Mouse (Mus musculus) neural tube, embryonic 11.5 days (tissue): ENCODE data around the gene Ephb2. TPM values are rescaled to one million over a fixed set of nuclear protein-coding genes. Genes with fewer than 3 reads are reported as not detected.

Experiments used
- ATAC-seq: fragments of 200-750 bp; cut with Nextera tagmentation; 2 replicates; pipeline ENCODE4 v1.8.0; 2017; ENCODE audit warnings: moderate number of reproducible peaks, mild to moderate bottlenecking, moderate TSS enrichment, moderate library complexity; ENCODE audit not compliant: insufficient read depth, low FRiP score, low TSS enrichment
- DNase-seq: peaks from one replicate; pipeline ENCODE4 v3.0.0-alpha.2; 2015; ENCODE audit warnings: low spot score
- H3K27ac ChIP-seq: fragments of 300-500 bp; sonication (generic); 2 replicates; pipeline ENCODE4 v1.5.1; 2014; ENCODE audit warnings: low read depth, mild to moderate bottlenecking, low read length
- H3K27me3 ChIP-seq: fragments of 300-500 bp; sonication (generic); 2 replicates; pipeline ENCODE4 v1.6.1; 2014; ENCODE audit warnings: mild to moderate bottlenecking, low read length, mixed read lengths; ENCODE audit not compliant: control insufficient read depth, insufficient read depth
- H3K36me3 ChIP-seq: fragments of 300-500 bp; sonication (generic); 2 replicates; pipeline ENCODE4 v1.6.1; 2014; ENCODE audit warnings: mild to moderate bottlenecking, low read length, moderate library complexity, mixed read lengths; ENCODE audit not compliant: control insufficient read depth, insufficient read depth
- H3K4me1 ChIP-seq: fragments of 300-500 bp; sonication (generic); 2 replicates; pipeline ENCODE4 v1.6.1; 2014; ENCODE audit warnings: low read length, mixed read lengths; ENCODE audit not compliant: control insufficient read depth, insufficient read depth
- H3K4me2 ChIP-seq: fragments of 300-500 bp; sonication (generic); 2 replicates; pipeline ENCODE4 v1.6.1; 2014; ENCODE audit warnings: low read depth, mild to moderate bottlenecking, moderate library complexity
- H3K4me3 ChIP-seq: fragments of 300-500 bp; sonication (generic); 2 replicates; pipeline ENCODE4 v1.5.1; 2014; ENCODE audit warnings: low read depth, low read length
- H3K9ac ChIP-seq: fragments of 300-500 bp; sonication (generic); 2 replicates; pipeline ENCODE4 v1.6.1; 2014; ENCODE audit warnings: mild to moderate bottlenecking, low read length
- H3K9me3 ChIP-seq: fragments of 300-500 bp; sonication (generic); 2 replicates; pipeline ENCODE4 v1.6.1; 2016; ENCODE audit warnings: low read length; ENCODE audit not compliant: control insufficient read depth
- WGBS: fragments of 180-500 bp; shearing (Covaris S2); extraction: QIAGEN DNeasy Blood & Tissue Kit; methylation state at CpG from one replicate; pipeline ENCODE4 v1.1.7; 2014; 5-methylcytosine and 5-hydroxymethylcytosine counted together
- polyA plus RNA-seq: library from polyadenylated mRNA; unstranded; fragments of >200 nt; fragmentation: Nextera tagmentation; extraction: Ambion mirVana; gene quantifications from 2 replicates; pipeline ENCODE4 v1.2.1, GENCODE M21; 2014

Ephb2 gene
- polyA plus RNA-seq, 1 experiment from 2014 or later, result 20.4 TPM

DNA sequence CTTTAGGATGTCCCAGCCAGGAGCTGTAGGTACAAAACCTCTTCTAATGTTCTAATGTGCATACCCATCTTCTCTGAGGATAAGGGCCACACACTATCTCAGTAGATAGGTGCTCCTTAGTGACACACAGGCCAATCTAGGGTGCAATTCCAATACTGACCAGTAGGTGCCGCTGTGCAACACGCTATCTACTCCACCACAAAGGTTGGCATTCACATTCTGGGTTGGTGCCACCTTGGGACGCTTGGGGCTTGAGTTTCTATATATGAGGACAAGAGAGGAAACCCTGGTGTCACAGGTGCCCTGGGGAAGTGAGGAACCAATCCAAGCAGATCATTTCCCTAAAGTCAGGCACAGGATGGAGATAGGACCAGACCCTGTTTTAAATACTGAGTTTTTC lies 157.3 kb downstream of the Ephb2 start:
- no peaks in the 10 kb centered on the region for H3K9me3 ChIP-seq
- no peak overlapping the region for H3K4me2 ChIP-seq
- no peak overlapping the region for H3K27ac ChIP-seq
- 9% methylated on average over 3 of the region's 3 CpGs for WGBS
- DNase-seq (peak; percentile 84), ATAC-seq (no peak; the same call in 1 of the 2 replicates)
- no peak overlapping the region for H3K4me3 ChIP-seq
- no peak overlapping the region for H3K9ac ChIP-seq
- H3K4me1 ChIP-seq, result peaks cover 2% of the 10 kb centered on the region; the same call in 1 of the 2 replicates
- peaks cover 3% of the 10 kb centered on the region for H3K36me3 ChIP-seq
- H3K27me3 ChIP-seq, result no peaks in the 10 kb centered on the region

- no peaks in the 10 kb centered on the region for H3K9me3 ChIP-seq
- H3K4me1 ChIP-seq, result no peaks in the 10 kb centered on the region
- H3K36me3 ChIP-seq, result peaks cover 12% of the 10 kb centered on the region
- H3K4me2 ChIP-seq, result no peak overlapping the region
- ATAC-seq (no peak), DNase-seq (no peak)
- H3K27me3 ChIP-seq, result no peaks in the 10 kb centered on the region
- 85% methylated on average over 9 of the region's 9 CpGs for WGBS
- no peak overlapping the region for H3K9ac ChIP-seq
- no peak overlapping the region for H3K27ac ChIP-seq
- no peak overlapping the region for H3K4me3 ChIP-seq
Observed at GRCm38 (mm10) chr4:136675439-136675838, 160.3 kb downstream of the Ephb2 start.

DNA sequence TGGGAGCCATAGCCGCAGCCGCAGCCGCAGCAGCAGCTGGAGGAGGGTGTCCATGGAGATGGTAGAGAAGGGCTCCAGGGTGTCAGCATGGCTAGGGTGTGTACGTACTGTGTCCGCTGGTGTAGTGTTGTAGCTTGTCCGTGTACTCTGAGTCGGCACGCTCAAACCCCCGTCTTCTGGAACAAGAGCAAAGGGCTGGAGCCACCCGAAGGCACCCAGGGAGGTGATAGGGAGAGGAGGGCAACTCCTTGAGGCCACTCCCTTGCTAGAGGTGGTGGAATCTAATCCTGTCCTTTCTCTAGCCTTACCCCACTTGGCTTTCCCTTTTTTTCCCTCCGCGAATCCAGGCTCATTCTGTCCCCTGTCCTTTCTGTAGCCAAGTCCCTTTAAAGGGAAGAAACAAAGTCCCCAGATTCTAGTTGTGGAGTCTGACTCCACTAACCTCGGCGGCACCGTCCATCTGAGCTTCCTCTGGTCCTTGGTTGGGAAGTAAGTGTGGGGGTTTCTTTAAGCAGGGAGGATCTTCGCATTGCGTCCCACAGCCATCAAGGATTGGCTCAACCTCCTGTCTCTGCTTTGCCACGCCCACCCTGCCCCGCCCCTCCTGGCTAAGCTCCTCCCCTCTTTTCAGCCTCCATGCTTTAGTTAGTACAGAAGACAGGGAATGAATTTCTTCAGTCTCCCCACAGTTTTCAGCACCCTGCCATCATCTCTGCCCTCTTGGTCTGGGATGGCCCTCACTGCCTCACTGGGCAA lies 163.3 kb downstream of the Ephb2 start:
- no peak overlapping the region for H3K4me2 ChIP-seq
- 89% methylated on average over 19 of the region's 19 CpGs for WGBS
- peaks cover 12% of the 10 kb centered on the region for H3K36me3 ChIP-seq
- no peak overlapping the region for H3K27ac ChIP-seq
- H3K27me3 ChIP-seq, result no peaks in the 10 kb centered on the region
- DNase-seq (no peak), ATAC-seq (no peak)
- no peaks in the 10 kb centered on the region for H3K9me3 ChIP-seq
- no peaks in the 10 kb centered on the region for H3K4me1 ChIP-seq
- no peak overlapping the region for H3K9ac ChIP-seq
- no peak overlapping the region for H3K4me3 ChIP-seq

DNA sequence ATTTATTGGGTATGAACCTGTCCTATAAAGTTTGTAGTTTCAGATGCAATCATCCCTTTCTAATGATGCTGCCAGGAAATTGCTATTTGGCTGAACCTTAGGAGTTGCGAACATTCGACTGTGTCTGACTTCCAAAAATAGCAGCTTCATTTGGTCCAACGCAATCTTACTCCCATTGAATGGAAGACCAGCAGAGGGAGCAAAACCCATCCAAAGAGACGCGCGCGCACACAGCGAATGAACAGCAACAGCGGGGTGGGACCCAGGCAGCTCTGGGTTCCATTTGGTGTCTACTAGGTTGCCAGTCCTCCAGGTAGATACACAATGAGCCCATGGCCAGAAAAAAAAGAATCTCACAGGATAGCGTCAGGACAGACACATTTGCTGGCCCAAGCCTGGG lies 168.0 kb downstream of the Ephb2 start:
- H3K4me1 ChIP-seq, result no peaks in the 10 kb centered on the region
- H3K27me3 ChIP-seq, result no peaks in the 10 kb centered on the region
- no peak overlapping the region for H3K4me2 ChIP-seq
- no peak for DNase-seq
- peaks cover 14% of the 10 kb centered on the region for H3K36me3 ChIP-seq
- no peaks in the 10 kb centered on the region for H3K9me3 ChIP-seq
- H3K27ac ChIP-seq, result no peak overlapping the region
- no peak overlapping the region for H3K9ac ChIP-seq
- 70% methylated on average over 10 of the region's 10 CpGs for WGBS
- no peak for ATAC-seq
- no peak overlapping the region for H3K4me3 ChIP-seq

- H3K27me3 ChIP-seq, result no peaks in the 10 kb centered on the region
Observed at GRCm38 (mm10) chr4:136666002-136666401, 169.8 kb downstream of the Ephb2 start.

GRCm38 (mm10) chr4:136665068-136665467 lies 170.7 kb downstream of the Ephb2 start:
- DNase-seq (no peak), ATAC-seq (no peak)
- Histone ChIP-seq H3K27ac (no peak overlapping the region), H3K36me3 (peaks cover 10% of the 10 kb centered on the region), H3K9me3 (no peaks in the 10 kb centered on the region), H3K27me3 (no peaks in the 10 kb centered on the region), H3K4me2 (no peak overlapping the region), H3K4me1 (no peaks in the 10 kb centered on the region), H3K9ac (no peak overlapping the region), H3K4me3 (no peak overlapping the region)
- 83% methylated on average over 9 of the region's 9 CpGs for WGBS

More at GRCm38 (mm10) chr4:136666002-136666401, 169.8 kb downstream of the Ephb2 start:
- 65% methylated on average over 4 of the region's 4 CpGs for WGBS
- ATAC-seq (no peak), DNase-seq (no peak)
- Histone ChIP-seq H3K36me3 (peaks cover 8% of the 10 kb centered on the region), H3K4me1 (no peaks in the 10 kb centered on the region), H3K4me3 (no peak overlapping the region), H3K27ac (no peak overlapping the region), H3K9me3 (no peaks in the 10 kb centered on the region), H3K9ac (no peak overlapping the region), H3K4me2 (no peak overlapping the region)

DNA sequence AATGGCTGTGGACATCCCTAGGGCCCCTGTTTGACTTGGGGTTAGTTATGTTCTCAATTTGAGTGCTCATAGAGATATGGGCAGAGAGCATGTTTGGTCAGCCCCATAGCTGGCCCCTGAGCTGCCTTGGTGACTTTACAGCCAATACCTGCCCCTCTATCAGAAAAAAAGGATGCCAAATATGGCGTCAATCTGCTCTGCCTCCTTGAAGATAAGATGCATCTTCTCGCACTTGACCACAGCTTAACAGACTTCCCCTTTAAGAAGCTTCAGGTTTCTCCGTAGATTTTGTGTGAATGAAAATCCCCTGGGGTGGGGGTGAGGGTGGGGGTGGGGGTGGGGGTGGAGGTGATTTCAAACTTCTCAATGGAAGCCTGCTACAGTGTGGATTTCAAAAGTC lies 177.9 kb downstream of the Ephb2 start:
- H3K27ac ChIP-seq, result no peak overlapping the region
- ATAC-seq, result no peak
- no peak overlapping the region for H3K4me3 ChIP-seq
- no peaks in the 10 kb centered on the region for H3K9me3 ChIP-seq
- no peaks in the 10 kb centered on the region for H3K4me1 ChIP-seq
- H3K9ac ChIP-seq, result no peak overlapping the region
- H3K27me3 ChIP-seq, result no peaks in the 10 kb centered on the region
- WGBS, result 87% methylated on average over 3 of the region's 3 CpGs
- H3K4me2 ChIP-seq, result no peak overlapping the region
- peaks cover 19% of the 10 kb centered on the region for H3K36me3 ChIP-seq
- DNase-seq, result no peak

DNA sequence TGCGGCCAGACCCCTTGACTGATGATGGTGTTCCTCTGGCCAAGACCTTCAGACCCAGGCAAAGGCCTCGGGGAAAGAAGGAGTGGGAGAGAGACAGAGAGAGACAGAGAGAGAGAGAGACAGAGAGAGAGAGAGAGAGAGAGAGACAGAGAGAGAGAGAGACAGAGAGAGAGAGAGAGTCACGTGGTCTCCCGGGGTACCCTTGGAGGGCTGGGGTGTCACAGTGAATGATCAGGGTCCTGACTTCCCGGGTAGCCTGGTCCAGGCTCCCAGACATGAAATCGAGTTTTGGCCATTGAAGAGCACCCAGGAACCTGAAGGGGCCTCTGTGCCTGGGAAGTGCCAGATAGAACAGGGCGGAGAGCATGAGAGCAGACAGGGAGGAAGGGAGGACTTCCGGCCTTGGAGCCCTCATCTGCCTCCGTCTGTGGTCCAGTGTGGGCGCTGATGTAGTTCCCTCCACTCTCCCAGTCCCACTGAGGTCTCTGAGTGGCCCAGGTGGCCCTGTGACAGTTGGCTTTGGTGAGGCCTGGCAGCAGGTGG lies 182.0 kb downstream of the Ephb2 start:
- ATAC-seq, result no peak
- H3K4me3 ChIP-seq, result no peak overlapping the region
- H3K4me1 ChIP-seq, result no peaks in the 10 kb centered on the region
- H3K36me3 ChIP-seq, result peaks cover 12% of the 10 kb centered on the region
- WGBS, result 91% methylated on average over 10 of the region's 10 CpGs
- no peaks in the 10 kb centered on the region for H3K9me3 ChIP-seq
- no peak overlapping the region for H3K4me2 ChIP-seq
- H3K27ac ChIP-seq, result no peak overlapping the region
- no peak overlapping the region for H3K9ac ChIP-seq
- DNase-seq, result no peak
- H3K27me3 ChIP-seq, result no peaks in the 10 kb centered on the region

DNA sequence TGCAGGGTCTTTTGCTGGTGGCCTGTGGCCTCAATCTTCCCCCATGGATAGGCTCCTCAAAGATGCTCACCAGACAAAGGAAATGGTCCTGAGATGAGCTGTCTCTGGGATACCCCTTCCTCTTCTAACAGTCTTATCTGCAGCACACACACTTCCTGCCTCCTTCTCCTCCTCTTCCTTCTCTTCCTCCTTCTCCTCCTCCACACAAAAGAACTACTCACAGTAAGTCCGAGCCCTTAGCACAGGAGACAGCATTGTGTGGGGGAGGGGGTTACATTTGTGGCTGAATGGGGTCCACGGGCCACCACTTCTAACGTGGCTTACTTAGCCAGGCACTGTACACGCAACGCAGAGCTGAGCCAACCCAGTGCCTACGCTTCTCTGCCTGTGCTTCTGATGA lies 182.8 kb downstream of the Ephb2 start:
- H3K9ac ChIP-seq, result no peak overlapping the region
- H3K36me3 ChIP-seq, result peaks cover 11% of the 10 kb centered on the region
- no peak for ATAC-seq
- H3K4me2 ChIP-seq, result no peak overlapping the region
- no peaks in the 10 kb centered on the region for H3K4me1 ChIP-seq
- H3K4me3 ChIP-seq, result no peak overlapping the region
- WGBS, result 77% methylated on average over 6 of the region's 6 CpGs
- no peak for DNase-seq
- no peak overlapping the region for H3K27ac ChIP-seq
- H3K27me3 ChIP-seq, result no peaks in the 10 kb centered on the region
- no peaks in the 10 kb centered on the region for H3K9me3 ChIP-seq
